Mouse (Mus musculus): ENCODE data around the gene Fktn. TPM values are rescaled to one million over a fixed set of nuclear protein-coding genes. Genes with fewer than 3 reads are reported as not detected.

Fktn gene
- polyA plus RNA-seq, 1 experiment from 2014 or later, result 13.6 TPM

DNA sequence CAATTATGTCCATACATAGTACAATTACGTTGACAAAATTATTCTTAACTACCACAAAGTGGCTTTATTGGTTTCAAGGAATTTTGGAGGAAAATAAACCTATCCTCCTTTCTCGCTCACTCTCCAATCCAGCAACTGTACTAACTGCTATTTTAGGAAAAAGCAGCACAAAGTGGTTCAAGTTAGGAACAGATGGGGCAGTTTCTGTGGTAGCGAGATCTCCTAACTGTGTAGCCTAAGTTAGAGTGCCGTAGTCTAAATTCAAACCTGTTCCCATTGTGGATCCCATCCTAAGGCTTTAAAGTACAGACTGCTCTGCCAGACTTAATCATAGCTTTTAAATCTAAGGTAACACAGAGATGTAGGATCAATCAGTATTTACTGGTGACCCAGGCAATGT is 45.0 kb downstream of the Fktn start:
- H3K4me3 ChIP-seq (ENCODE audit: low read length), result no peak overlapping the region
- H3K9me3 ChIP-seq (ENCODE audit: control insufficient read depth, low read length), result no peaks in the 10 kb centered on the region
- H3K27me3 ChIP-seq (replicated peaks; ENCODE audit: control insufficient read depth, insufficient read depth, low read length), result no peaks in the 10 kb centered on the region
- WGBS, result 91% methylated on average over 4 of the region's 4 CpGs
- no peak overlapping the region for H3K9ac ChIP-seq (ENCODE audit: low read depth, low read length)
- H3K4me2 ChIP-seq (ENCODE audit: low read depth, low read length), result no peak overlapping the region
- no peak overlapping the region for H3K27ac ChIP-seq (ENCODE audit: low read length)
- ATAC-seq, result no peak
- no peaks in the 10 kb centered on the region for H3K4me1 ChIP-seq (ENCODE audit: control insufficient read depth, insufficient read depth, low read length)
- peaks cover 5% of the 10 kb centered on the region for H3K36me3 ChIP-seq (ENCODE audit: control insufficient read depth, insufficient read depth, low read length)

DNA sequence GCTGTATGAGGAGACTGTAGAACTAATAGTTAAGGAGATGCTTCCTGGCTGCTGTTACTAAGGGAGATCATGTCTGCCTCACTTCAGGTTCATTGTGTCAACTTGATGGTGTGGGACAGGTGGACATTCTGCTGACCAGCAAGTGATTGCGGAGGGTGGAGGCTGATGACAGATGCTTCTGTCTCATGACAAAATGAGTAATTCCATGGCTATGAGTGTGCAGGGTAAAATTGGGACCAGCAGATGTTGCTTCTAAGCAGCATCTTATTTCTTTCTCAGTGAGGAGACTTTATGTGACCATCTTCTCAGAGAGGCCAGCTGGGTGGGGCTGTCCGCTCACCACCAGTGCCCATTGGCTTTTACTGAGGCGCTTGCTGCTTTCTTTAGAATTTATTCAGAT is 45.9 kb downstream of the Fktn start:
- H3K27ac ChIP-seq (ENCODE audit: low read length), result no peak overlapping the region
- no peak overlapping the region for H3K4me2 ChIP-seq (ENCODE audit: low read depth, low read length)
- WGBS, result 94% methylated on average over 3 of the region's 3 CpGs

DNA sequence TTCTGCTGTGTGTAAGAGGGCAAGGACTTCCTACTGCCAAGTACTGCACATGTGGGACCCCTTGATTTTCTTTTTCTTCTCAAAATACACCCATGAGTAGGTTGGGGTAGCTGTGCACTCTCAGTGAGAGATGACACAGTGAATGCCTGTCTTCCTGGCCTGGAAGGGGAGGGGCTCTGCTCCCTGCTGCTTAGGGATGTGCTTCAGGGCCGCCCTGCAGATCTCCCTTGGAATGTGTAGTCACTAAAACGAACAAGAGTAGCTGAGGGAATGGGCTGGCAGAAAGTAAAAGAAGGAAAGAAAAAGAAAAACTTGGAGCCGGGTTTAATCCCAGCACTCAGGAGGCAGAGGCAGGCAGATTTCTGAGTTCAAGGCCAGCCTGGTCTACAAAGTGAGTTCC is 48.7 kb downstream of the Fktn start:
- H3K4me1 ChIP-seq (ENCODE audit: control insufficient read depth, insufficient read depth, low read length), result no peaks in the 10 kb centered on the region

More for the DNA sequence above, 45.9 kb downstream of the Fktn start:
- Histone ChIP-seq H3K4me3 (ENCODE audit: low read length) (no peak overlapping the region), H3K9ac (ENCODE audit: low read depth, low read length) (no peak overlapping the region), H3K4me1 (ENCODE audit: control insufficient read depth, insufficient read depth, low read length) (no peaks in the 10 kb centered on the region), H3K9me3 (ENCODE audit: control insufficient read depth, low read length) (no peaks in the 10 kb centered on the region), H3K27me3 (replicated peaks; ENCODE audit: control insufficient read depth, insufficient read depth, low read length) (no peaks in the 10 kb centered on the region), H3K36me3 (ENCODE audit: control insufficient read depth, insufficient read depth, low read length) (peaks cover 5% of the 10 kb centered on the region)
- ATAC-seq, result no peak

DNA sequence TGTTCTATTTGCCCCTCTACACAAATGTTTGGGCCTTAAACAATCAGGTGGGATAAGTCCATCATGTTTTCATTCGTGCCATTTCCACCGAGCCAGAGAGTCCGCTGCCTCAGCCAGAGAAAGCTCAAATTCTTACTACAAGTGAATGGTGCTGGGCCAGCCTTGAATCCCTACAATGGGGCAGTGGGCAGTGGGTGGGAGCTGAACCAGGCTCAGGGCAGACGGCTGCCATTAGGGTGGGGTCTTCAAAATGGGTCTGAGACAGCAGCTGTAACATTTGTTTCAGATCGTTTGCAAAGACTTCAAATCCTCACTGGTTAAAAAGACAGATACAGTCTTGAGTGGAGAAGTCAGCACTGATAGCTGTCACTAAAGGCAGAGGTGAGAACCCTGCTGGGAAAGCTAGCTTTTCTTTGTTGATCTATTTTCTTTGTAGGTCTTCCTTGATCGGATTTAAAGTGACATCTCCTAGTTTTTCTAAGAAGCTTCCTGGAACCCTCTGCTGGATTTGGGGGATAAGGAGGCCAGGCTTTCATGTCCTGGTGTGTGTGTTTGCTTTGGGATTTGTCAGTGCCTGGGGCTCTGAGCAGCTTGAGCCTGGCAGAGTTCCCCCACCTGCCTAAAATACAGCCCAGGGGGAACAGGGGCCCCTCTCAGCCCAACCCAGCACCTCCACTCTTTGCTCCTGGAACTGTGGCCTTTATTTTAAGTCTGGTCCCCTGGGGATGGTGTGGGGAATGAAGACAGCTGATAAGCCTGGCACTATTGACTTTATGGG is 57.3 kb downstream of the Fktn start:
- Histone ChIP-seq H3K4me2 (ENCODE audit: low read depth, low read length) (no peak overlapping the region), H3K36me3 (ENCODE audit: control insufficient read depth, insufficient read depth, low read length) (no peaks in the 10 kb centered on the region; the same call in 1 of the 2 replicates), H3K27me3 (replicated peaks; ENCODE audit: control insufficient read depth, insufficient read depth, low read length) (no peaks in the 10 kb centered on the region), H3K4me3 (ENCODE audit: low read length) (no peak overlapping the region), H3K9me3 (ENCODE audit: control insufficient read depth, low read length) (no peaks in the 10 kb centered on the region), H3K27ac (ENCODE audit: low read length) (no peak overlapping the region), H3K4me1 (ENCODE audit: control insufficient read depth, insufficient read depth, low read length) (no peaks in the 10 kb centered on the region), H3K9ac (ENCODE audit: low read depth, low read length) (no peak overlapping the region)
- 38% methylated on average over 6 of the region's 6 CpGs for WGBS
- ATAC-seq, result peak; percentile 38; the same call in 1 of the 2 replicates

More for the DNA sequence above, 48.7 kb downstream of the Fktn start:
- Histone ChIP-seq H3K4me2 (ENCODE audit: low read depth, low read length) (no peak overlapping the region), H3K9ac (ENCODE audit: low read depth, low read length) (no peak overlapping the region), H3K27me3 (replicated peaks; ENCODE audit: control insufficient read depth, insufficient read depth, low read length) (no peaks in the 10 kb centered on the region), H3K27ac (ENCODE audit: low read length) (no peak overlapping the region), H3K9me3 (ENCODE audit: control insufficient read depth, low read length) (no peaks in the 10 kb centered on the region), H3K4me3 (ENCODE audit: low read length) (no peak overlapping the region), H3K36me3 (ENCODE audit: control insufficient read depth, insufficient read depth, low read length) (peaks cover 5% of the 10 kb centered on the region; the same call in 1 of the 2 replicates)
- whole genome bisulfite sequencing, result 56% methylated on average over 3 of the region's 3 CpGs
- no peak for ATAC-seq

DNA sequence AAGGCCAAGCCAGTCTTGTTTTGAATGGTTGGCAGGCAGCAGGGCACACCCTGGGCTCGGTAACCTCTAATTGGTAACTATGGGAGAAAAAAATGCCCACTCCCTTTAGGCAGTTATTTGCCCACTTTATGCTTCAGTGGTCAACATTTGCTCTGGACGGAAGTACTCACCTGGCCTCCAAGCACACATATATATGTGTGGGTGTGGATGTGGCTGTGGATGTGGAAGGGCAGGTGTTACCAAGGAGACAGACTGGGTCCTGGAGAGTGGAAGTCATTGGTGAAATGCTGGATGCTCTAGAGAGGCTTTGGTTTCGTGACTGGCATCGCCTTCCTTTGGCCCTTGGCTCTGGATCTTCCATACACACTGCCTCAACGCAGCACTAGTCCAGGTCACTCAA is 58.2 kb downstream of the Fktn start:
- H3K4me2 ChIP-seq (ENCODE audit: low read depth, low read length), result no peak overlapping the region
- no peaks in the 10 kb centered on the region; the same call in 1 of the 2 replicates for H3K36me3 ChIP-seq (ENCODE audit: control insufficient read depth, insufficient read depth, low read length)
- H3K27ac ChIP-seq (ENCODE audit: low read length), result no peak overlapping the region
- ATAC-seq, result peak; percentile 26; the same call in 1 of the 2 replicates
- H3K27me3 ChIP-seq (replicated peaks; ENCODE audit: control insufficient read depth, insufficient read depth, low read length), result no peaks in the 10 kb centered on the region
- no peak overlapping the region for H3K4me3 ChIP-seq (ENCODE audit: low read length)
- WGBS, result 71% methylated on average over 5 of the region's 5 CpGs
- H3K4me1 ChIP-seq (ENCODE audit: control insufficient read depth, insufficient read depth, low read length), result no peaks in the 10 kb centered on the region
- no peak overlapping the region for H3K9ac ChIP-seq (ENCODE audit: low read depth, low read length)
- no peaks in the 10 kb centered on the region for H3K9me3 ChIP-seq (ENCODE audit: control insufficient read depth, low read length)

DNA sequence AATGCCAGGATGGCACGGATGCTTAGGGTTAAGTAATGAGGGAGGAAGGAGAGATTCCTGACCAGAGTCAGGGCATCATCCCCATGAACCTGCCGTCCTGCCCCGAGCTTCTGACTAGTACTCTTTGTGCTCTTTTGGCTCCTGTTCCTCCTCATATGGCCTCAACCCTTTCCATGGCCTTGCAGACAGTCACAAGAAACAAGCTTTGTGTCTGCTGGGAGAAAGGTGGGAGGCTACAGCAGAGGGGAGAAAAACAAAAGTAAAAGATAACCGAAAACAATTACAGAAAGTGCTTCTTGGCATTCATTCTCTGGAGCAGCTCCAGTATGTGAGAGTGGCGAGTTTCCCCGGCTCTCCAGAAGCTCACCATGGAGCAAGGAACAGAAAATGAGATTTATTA is 60.1 kb downstream of the Fktn start:
- no peak for ATAC-seq
- no peaks in the 10 kb centered on the region for H3K27me3 ChIP-seq (replicated peaks; ENCODE audit: control insufficient read depth, insufficient read depth, low read length)
- H3K9ac ChIP-seq (ENCODE audit: low read depth, low read length), result no peak overlapping the region
- WGBS, result 55% methylated on average over 6 of the region's 6 CpGs
- no peaks in the 10 kb centered on the region for H3K9me3 ChIP-seq (ENCODE audit: control insufficient read depth, low read length)
- H3K4me1 ChIP-seq (ENCODE audit: control insufficient read depth, insufficient read depth, low read length), result no peaks in the 10 kb centered on the region
- no peak overlapping the region for H3K4me3 ChIP-seq (ENCODE audit: low read length)
- no peaks in the 10 kb centered on the region for H3K36me3 ChIP-seq (ENCODE audit: control insufficient read depth, insufficient read depth, low read length)
- H3K4me2 ChIP-seq (ENCODE audit: low read depth, low read length), result no peak overlapping the region
- H3K27ac ChIP-seq (ENCODE audit: low read length), result no peak overlapping the region

DNA sequence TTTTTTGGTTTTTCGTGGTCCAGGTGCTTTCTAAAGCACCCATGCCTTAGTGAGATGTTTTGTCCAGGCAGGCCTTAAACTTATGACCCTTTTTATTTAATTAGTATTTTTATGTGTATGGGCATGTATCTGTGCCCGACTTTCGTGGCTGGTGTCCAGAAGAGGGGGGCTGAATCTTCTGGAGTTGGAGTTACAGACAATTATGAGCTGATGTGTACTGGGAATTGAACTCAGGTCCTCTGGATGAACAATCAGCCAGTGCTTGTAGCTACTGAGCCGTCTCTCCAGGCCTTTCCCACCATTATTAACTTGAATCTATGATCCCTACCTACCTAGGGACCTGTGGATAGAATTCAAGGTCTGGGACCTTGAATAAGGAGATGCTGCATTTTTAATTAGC is 67.6 kb downstream of the Fktn start:
- Histone ChIP-seq H3K4me2 (ENCODE audit: low read depth, low read length) (no peak overlapping the region), H3K27me3 (replicated peaks; ENCODE audit: control insufficient read depth, insufficient read depth, low read length) (no peaks in the 10 kb centered on the region), H3K27ac (ENCODE audit: low read length) (no peak overlapping the region)

DNA sequence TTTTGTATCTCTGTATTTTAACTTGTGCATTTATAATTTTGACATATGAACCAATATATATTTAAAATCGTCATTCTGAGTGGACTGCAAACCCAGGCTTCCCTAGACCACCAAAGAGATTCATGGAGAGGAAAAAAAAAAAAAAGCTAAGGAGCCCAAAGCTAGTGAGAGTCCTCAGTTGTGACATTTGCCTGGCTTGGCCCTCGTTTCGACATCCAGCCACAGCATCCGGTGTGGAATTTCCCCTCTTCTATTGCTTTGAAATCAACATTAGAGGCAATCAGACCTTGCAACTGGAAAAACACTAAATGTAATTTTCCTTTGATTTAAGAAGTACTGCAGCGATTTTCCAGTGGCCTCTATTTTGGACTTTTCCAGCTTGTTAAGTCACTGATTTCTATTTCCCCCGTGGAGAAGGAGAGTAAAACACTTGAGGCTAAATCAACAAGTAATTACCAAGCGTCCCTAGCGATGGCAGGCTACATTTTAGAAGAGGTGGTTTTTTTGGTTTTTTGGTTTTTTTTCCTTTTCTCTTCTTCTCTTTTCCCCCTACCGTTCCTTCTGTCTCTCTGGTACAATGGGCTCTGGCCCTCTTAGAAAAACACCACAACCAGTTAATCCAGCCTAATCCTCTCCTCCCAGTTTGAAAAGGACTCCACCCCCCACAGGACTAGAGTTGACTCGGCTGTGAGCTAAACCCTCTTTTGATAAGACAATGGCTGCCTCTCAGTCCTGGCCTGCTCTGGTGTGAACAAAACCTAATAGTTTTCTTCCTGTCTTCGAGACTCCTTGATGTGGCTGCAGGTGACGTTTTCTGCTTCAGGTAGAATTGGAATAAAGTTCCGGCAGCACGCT is 68.6 kb downstream of the Fktn start:
- Histone ChIP-seq H3K27ac (ENCODE audit: low read length) (no peak overlapping the region), H3K36me3 (ENCODE audit: control insufficient read depth, insufficient read depth, low read length) (no peaks in the 10 kb centered on the region), H3K4me3 (ENCODE audit: low read length) (no peak overlapping the region), H3K27me3 (replicated peaks; ENCODE audit: control insufficient read depth, insufficient read depth, low read length) (no peaks in the 10 kb centered on the region), H3K9me3 (ENCODE audit: control insufficient read depth, low read length) (no peaks in the 10 kb centered on the region), H3K4me2 (ENCODE audit: low read depth, low read length) (no peak overlapping the region), H3K9ac (ENCODE audit: low read depth, low read length) (no peak overlapping the region), H3K4me1 (ENCODE audit: control insufficient read depth, insufficient read depth, low read length) (no peaks in the 10 kb centered on the region)
- 38% methylated on average over 14 of the region's 14 CpGs for WGBS
- no peak for ATAC-seq

More for the DNA sequence above, 67.6 kb downstream of the Fktn start:
- H3K4me1 ChIP-seq (ENCODE audit: control insufficient read depth, insufficient read depth, low read length), result no peaks in the 10 kb centered on the region
- no peak for ATAC-seq
- no peaks in the 10 kb centered on the region for H3K36me3 ChIP-seq (ENCODE audit: control insufficient read depth, insufficient read depth, low read length)
- no peak overlapping the region for H3K4me3 ChIP-seq (ENCODE audit: low read length)
- 70% methylated on average over 4 of the region's 4 CpGs for WGBS
- H3K9me3 ChIP-seq (ENCODE audit: control insufficient read depth, low read length), result no peaks in the 10 kb centered on the region
- H3K9ac ChIP-seq (ENCODE audit: low read depth, low read length), result no peak overlapping the region

DNA sequence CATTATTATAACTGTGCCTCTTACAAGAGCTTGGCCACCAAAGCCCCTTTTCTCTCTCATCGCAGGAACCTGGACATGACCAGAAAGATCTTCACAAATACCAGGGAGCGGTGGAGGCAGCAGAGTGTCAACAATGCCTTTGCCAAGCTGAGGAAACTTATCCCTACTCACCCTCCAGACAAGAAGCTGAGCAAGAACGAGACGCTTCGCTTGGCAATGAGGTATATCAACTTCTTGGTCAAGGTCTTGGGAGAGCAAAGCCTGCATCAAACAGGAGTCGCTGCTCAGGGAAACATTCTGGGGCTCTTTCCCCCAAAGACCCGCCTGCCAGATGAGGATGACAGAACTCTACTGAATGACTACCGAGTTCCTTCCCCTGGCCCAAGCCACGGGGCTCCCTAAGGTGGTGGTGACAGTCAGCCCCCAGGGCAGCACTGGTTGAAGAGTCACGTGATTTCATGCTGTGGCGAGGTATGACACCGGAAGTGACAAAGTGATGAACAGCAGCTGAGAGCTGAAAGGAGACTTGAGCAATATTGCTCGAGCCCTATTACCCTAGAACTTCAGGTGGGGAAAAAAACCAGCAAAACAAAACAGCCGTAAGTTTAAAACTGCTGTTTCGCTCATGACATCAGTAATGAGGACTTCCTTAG is 72.1 kb downstream of the Fktn start:
- Histone ChIP-seq H3K27ac (ENCODE audit: low read length) (no peak overlapping the region), H3K27me3 (replicated peaks; ENCODE audit: control insufficient read depth, insufficient read depth, low read length) (no peaks in the 10 kb centered on the region), H3K4me2 (ENCODE audit: low read depth, low read length) (no peak overlapping the region), H3K4me3 (ENCODE audit: low read length) (no peak overlapping the region), H3K36me3 (ENCODE audit: control insufficient read depth, insufficient read depth, low read length) (no peaks in the 10 kb centered on the region), H3K9ac (ENCODE audit: low read depth, low read length) (no peak overlapping the region), H3K4me1 (ENCODE audit: control insufficient read depth, insufficient read depth, low read length) (no peaks in the 10 kb centered on the region), H3K9me3 (ENCODE audit: control insufficient read depth, low read length) (no peaks in the 10 kb centered on the region)
- 77% methylated on average over 15 of the region's 15 CpGs for WGBS
- ATAC-seq, result no peak
